Mouse (Mus musculus) monocyte, adult 2 months (primary cell): ENCODE results near the gene Tbx3.

ENCODE experiments used
- DNase-seq, 2 experiments: peaks; one replicate each; pipeline ENCODE4 v3.0.0; 2022; ENCODE audit warnings: low spot score in 2 of 2, low read depth in 1 of 2

The Tbx3 gene

DNA sequence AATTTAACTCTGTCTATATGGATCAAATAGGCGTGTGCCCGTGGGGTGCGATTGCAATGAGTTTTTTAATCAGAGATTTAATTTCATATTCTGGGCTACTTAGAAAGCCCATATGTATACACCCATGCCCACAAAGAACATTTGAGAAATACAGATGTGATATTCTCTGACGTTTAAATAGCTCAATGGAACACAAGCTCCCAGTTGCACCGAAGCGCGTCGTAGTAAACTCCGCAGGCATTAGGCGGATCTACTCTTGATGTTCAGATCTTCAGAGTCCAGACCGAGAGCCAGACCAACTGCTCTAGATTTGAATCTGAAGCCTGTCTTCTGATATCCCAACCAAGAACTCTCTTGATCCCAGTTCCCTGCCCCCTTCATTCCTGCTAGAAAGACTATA is 9.0 kb upstream of the Tbx3 start:
- no peak for DNase-seq

DNA sequence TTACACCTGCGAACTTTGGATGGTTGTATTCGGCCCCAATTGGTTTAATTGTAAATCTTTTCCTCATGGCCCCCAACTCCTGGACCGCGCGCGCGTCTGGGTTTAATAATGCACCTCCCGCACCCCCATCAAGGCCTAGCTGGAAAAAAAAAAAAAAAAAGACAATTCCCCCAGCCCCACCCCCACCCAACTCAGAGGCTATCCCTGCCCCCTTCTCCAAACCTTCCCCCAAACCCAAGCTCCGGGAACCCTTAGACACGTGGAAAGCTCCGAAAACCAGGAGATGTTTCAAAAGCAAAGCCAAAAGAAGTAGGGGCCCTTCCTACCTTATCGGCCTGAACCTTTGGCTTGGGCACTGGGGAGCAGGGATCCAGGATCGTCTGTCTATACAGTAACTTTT is 8.1 kb upstream of the Tbx3 start:
- DNase-seq = no peak

DNA sequence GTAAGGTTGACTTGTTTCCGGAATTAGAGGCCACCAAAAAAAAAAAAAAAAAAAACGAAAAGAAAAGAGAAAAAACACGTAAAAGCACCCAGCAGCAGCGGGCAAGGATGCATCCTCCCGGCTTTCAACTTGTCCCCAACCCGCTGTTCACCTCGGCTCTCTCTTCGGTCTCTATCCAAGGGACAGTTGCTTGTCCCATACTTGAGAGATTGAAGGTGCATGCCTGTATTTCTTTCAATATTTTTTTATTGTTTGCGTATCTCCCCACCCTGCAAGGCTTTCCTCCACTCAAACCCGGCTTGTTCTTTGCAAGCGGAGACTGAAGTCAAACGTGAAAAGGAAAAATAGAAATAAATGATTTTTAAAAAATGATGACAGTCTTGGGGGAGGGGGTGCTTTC is 7.7 kb upstream of the Tbx3 start:
- DNase-seq = no peak

DNA sequence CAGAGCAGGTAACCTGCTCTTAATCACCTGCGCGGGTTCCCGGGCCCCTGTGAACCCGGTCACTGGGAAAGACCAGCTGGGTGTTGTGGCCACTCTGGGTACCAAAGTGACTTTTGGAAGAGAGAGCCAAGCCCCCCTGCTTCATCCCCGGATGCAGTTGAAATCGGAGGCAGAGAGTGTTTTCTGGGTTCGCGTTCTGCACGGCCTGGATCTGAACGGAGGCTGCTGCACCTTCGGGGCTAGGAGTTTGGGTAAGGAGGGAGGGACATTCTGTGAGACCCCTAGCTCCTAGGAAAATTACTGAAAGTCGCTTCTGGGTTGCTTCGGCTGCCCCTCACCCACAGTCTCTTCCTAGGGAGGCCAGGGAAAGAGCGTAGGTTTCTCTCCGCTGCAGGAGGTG is 7.2 kb upstream of the Tbx3 start:
- no peak for DNase-seq

DNA sequence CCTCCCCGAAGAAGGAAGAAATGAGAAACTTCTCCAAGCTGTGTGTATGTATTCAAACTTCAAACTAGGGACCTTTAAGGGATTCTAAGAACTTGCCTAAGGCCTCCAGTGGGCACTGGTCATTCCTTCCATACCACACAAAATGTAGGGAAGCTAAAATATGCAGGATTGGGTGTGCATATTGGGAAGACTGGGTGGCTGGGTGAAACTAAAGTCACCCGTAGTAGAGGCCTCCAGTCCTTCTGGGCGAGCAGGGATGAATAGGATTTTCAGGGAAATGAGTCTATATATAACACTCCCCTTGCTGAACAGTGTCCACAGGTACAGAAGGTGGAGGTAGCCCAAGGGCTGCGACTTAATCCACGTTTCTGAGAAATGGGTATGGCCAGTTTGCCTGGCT is 6.7 kb upstream of the Tbx3 start:
- DNase-seq = no peak

DNA sequence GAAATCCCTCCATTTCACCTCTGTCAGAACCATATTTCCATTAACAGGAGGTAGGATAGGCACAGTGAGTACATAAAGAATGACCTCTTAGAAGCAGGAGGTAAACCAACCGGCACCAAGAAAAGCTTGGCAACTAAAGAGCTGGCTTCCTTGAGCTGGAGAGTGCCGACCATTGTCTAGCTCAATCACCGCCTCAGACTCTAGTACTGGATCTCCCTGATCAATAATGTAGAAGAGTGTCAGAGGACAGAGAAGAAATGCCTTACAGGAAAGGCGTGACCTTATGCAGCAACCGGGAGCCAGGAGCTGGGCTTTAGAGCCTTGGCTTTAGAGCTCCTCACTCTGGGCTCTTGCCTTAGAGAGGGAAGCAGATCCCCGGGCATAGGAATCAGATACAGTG is 4.7 kb upstream of the Tbx3 start:
- DNase-seq = no peak

DNA sequence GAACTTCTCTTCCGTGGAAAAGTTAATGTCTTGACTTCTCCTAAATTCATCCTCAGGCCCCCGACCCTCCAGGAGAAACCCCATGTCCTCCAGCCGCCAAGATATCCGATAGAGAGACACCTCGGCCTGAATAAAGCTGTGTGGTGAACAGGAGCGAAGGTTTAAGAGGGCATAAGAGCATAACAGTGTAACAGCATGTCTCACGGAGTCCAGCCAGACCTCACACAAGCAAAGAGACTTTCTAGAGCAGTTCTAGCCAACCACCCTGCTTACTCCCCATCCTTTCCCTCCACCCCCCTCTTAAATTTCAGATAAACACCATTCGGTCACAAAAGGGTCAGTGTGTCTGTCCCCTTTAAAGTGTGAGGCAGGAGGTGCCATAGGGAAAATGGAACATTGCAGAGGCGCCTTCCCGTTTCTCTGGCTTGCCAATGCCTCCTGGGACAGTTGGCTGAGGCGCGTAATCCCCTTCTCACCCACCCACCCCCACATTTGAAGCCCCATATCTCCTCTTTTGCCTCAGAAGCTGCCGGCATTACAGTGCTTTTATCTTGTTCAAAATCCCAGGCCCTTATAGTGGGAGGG is 3.0 kb upstream of the Tbx3 start:
- no peak for DNase-seq

DNA sequence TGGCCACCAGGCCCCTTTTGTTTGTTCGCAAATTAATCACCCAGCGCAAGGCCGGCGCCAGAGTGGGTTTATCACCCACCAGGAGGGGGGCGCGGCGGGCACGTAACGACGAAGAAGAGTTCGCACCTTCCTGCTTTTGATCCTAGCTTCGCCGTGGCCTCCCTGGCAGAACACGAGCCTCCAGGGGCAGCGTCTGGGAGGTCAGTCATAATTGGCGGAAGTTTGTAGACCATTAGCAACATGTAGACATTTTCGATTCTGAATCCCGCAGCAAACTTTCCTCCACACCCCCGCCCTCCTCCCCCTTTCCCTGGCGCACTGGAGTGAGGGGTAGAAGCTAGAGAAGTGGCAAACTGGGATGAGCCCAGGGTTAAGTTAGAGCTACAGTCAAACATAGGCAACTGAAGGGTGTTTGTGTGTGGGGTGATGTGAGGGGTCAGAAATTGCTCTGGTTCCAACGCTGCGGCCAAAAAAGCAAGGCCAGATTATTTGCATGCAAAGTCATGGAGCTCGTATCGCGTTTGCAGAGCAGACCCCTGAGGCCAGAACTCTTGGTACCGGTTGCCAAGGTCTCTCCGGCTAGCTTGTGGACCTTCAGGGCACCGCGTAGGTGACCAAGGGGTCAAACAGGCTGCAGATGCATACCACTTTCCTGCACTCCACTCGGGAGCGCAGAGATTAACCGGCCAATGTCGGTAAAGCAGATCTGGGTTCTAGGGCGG is 2.1 kb upstream of the Tbx3 start:
- no peak for DNase-seq

DNA sequence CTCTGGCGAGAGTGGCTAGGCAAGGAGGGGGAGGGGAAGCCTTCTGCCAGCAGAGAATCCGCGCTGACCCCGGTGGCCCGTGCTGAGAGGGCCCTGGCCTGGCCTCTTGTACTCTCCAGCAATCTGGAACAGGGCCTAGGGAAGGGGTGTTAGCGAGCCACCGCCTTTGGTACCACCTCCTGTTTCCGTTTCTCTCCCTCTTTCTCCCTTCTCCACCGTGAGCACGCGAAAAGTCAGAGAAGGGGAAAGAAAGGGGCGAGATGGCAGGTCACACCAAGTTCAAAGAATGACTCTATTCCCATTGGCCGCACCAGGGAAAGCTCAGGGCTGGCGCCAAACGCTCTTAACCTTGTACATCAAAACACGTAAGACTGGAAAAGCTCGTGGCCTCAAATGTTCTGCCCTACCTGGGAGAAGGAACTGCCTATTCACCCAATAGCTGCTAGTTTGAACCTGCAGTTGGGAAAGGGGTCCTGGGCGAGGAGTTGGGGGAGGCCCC is 1.5 kb upstream of the Tbx3 start:
- DNase-seq = no peak

DNA sequence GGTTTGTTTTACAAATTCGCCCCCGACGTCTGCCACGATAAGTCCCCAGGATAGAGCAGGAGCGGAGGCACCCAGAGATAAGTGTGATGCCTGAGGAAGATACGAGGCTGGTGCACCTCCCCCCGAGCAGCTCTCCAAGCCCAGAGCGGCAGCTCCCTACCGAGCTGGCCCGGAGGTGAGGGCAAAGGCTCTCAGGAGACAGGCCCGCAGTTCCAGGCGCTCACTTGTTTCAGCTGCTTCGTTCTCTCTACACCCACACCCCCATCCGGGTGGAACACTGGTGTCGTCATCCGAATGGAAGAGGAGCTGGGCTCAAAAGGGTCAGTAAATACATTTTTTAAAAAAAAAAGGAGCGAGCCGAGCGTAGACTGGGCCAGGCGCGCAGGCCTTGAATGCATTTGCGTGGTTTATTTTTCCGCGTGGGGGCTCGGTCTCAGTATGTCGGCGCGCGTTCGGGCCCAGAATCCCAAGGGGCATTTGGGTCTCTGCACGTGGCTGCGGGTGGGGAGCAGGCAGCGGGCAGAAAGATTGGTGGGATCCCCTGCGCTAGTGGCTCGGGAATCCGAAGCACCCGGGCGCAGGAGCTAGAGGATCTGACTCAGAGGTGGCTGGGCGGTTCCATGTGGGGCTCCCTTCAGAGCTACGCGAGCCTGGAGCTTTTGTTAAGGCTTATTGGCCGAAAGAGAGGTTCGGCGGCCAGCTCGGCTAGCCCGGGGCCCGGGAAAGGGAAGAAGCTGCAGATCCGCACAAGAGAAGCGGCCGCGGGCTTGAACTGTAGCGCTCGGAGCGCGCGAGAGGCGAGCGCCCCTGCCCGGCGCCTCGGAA is 516 bp upstream of the Tbx3 start:
- no peak for DNase-seq

DNA sequence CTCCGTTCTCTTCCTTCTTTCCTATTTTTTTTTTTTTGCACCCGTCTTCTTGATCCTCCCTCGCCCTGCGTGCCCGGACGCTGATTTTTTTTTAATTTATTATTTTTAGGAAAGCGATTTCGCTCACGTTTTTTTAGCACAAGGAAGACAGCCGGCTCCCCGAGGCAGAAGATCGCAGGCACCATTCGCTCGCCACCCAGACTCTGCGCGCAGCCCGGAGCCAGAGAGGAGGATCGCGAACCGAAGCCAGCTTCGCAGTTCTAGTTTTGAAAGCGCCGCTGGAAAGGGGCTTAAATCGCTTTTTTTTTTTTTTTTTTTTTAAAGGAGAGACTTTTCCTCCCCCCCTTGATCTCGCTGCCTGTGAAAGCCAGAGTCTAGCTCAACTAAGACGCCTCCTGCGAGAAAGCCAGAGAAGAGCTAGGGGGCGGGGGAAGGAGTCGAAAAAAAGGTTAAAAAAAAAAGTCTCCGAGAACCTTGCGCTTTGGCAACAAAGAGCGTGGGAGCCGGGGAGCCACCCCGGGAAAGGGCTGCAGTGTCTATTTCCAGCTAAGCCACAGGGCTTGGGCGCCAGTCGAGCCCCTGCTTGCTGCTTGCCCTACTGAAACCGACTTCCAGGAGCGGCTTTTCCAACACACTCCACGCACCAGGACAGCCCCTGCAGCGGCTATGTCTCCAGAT is 794 bp downstream of the Tbx3 start:
- no peak for DNase-seq

DNA sequence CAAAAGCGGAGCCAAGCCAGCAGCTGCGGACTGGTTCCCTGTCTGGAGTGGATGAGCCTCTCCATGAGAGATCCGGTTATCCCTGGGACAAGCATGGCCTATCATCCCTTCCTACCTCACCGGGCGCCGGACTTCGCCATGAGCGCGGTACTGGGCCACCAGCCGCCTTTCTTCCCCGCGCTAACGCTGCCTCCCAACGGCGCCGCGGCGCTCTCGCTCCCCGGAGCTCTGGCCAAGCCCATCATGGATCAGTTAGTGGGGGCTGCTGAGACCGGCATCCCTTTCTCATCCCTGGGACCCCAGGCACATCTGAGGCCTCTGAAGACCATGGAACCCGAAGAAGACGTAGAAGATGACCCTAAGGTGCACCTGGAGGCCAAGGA is 1.5 kb downstream of the Tbx3 start:
- DNase-seq = no peak

DNA sequence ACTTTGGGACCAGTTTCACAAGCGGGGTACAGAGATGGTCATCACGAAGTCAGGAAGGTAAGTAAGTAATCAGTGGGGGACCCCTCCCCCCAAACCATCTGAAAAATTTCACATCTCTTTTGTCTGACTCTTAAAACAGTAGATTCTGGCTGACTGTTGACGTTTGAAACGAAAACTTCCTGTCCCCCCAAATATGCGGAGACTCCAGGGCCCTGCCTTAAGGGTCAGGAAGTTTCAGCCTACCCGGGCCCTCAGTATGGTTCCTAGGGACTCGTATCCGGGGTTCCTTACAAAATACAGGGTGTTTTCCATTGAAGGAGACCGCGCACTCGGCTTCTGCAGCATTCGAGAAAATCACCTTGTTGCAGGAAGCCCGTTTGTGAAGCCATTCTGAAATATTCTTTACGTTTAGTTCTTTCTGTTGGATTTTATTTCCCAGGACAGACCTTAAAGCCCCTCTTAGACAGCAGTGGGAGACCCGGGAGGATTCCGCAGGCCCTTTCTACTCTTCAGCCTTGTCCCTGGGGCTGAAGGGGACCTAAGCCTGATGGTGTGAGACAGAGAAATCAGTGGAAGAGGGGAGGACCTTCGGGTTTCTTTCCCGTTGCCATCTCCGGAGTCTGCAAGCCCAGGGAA is 2.0 kb downstream of the Tbx3 start:
- no peak for DNase-seq

DNA sequence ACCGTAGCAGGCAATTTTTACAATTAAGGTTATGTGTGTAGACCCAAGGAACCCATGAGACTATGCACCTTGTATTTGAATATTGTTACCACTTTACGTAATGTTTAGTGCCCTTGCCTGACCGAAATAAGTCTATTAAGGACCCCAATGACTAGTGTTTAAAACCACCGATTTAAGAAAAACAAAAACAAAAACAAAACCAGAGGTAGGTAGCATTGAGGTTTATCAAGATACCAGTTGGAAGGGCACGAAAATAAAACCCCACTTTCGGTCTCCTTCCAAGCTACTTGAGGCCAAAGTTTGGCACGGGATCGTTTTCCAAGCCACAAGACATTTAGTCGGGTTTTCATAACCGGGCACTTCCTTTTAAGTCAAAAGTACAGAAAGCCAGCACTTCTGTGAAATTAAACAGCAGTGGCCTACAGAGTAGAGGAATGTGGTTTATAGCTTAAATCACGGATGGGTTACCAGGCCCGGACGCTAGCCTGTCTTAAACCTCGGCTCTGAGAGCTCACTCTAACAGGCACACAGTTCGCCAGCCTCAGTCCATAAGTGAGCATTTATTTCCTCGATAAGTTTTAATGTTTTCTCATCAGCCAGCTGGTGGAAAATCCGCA is 2.6 kb downstream of the Tbx3 start:
- no peak for DNase-seq

DNA sequence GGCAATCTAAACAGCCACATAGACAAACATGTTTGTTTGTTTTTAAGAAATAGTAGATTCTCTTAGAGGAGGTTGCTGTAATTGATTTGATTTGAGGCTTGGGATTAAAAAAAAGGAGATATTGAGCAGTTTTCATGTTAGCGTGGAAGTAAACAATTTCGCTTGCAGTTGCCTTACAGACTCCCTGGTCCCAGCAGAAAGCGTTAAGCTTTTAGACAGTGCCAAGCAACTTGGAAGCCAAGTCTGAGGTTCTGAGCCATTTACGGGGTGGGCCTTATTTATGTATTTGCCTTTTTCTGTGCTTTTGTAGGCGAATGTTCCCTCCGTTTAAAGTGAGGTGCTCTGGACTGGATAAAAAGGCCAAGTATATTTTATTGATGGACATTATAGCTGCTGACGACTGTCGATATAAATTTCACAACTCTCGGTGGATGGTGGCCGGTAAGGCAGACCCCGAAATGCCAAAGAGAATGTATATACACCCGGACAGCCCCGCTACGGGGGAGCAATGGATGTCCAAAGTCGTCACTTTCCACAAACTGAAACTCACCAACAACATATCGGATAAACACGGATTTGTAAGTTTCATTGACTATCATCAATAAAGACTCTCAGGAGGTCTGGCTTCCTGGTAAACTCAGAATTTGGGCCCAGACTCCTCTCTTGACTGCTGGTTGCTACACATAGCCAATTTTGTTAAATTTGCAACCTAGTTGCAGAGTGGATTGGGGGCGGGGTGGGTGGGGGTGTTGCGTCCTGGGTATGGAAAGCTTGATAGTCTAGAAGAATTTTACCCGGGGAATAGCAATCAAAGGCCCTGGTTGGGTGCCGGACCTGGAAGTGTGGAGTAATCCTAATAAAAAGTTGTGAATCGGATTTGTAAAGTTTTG is 3.5 kb downstream of the Tbx3 start:
- no peak for DNase-seq

DNA sequence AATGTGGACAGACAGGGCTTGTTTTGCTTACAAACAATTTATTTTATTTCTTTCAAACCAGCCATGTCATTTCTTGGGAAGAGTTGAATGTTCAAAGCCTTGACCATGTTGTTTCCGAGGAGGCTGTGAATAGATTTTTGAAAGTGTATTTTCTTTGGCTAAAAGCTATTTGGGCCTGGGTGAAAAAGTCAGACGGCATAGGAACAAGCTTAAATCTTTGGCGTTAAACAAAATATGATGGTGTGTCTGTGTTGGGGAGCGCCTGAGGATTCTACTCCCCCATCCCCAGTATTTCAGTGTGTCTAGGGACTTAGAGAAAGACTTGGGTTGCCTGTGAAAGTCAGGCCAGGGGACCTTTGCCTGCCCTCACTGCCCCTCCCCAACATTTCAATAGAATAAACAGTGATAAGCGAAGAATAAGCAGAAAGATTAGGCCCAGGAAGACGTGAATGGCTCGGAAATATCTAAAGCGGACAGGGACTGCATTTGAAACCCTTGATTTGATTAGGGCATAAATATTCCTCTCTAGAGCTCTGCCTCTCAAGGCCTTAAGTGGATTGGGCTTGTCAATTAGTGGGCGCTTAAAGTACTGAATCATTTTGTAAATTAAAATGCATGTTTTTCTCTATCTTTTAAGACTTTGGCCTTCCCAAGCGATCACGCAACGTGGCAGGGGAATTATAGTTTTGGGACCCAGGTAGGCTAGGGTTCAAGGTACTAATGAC is 4.3 kb downstream of the Tbx3 start:
- DNase-seq = no peak

DNA sequence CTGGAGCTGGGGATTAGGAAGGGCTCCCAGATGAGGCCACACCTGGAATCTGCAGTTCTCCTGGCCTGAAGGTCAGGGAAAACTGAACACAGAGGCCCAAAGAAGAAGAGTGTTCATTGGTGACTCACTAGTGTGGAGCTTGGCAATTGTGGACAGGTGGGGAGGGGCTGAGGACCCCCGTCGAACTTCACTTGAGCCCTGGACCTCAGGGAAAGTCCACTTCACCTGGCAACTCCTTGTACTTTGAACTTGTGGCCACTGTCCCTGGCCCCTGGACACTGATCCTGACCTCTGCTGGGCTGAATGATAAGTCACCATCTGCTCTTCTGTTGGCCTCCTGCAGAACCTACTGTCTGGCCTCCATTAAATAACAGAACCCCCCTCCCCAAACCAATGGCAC is 5.8 kb downstream of the Tbx3 start:
- DNase-seq = no peak

DNA sequence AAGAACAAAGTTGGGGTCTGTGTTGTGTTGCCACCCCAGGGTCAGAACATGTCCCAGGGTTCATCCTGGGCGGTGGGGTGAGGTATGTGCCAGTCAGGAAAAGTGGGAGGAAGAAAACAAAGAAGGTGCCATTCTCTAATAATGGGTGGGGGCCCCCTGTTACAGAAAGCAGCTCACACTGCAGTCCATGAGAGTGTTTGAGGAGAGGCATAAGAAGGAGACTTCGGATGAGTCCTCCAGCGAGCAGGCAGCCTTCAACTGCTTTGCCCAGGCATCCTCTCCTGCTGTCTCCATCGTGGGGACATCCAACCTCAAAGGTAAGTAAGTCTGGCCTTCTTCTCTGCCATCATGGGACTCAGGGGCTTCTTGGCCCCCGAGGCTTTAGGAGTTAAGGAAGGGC is 8.0 kb downstream of the Tbx3 start:
- DNase-seq = no peak

DNA sequence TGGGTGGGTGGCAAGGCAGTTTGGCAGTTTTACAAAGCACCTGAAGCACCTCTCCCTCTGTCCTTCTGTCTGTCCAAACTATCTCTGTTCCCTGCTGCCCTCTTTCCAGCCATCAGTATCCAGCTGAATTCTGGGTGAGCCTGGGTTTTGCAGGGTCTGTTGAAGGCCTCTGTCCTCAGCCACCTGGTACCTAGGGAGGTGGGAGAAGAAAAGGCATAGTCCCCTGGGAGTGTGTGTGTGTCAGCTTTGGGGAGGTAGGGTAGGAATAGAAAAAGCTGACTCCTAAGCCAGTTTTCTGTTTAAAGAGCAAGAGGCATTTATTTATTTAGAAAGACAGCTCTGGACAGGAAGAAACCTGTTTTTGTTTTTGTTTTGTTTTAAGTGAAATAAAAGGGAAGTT is 8.6 kb downstream of the Tbx3 start:
- no peak for DNase-seq
